Mouse (Mus musculus) brain, adult 2 months (tissue): Measurements from ENCODE around the gene Slc38a3.
A peak's percentile ranks its signal among the peaks of the same experiment; 100 is the strongest.

Experiments used
- DNase-seq: peaks from one replicate; pipeline ENCODE4 v3.0.0; 2011; ENCODE audit warnings: low read depth, low spot score

Slc38a3 gene

GRCm38 (mm10) chr9:107618778-107619545, 50.4 kb downstream of the Slc38a3 start:
- DNase-seq: peak; percentile 54

GRCm38 (mm10) chr9:107618098-107618497, 51.2 kb downstream of the Slc38a3 start:
- no peak for DNase-seq

- DNase-seq: no peak
These were observed 51.9 kb downstream of the Slc38a3 start for GRCm38 (mm10) chr9:107617461-107617860.

- DNase-seq: peak; percentile 68
These were observed 54.3 kb downstream of the Slc38a3 start for GRCm38 (mm10) chr9:107615035-107615434.

- no peak for DNase-seq
These were observed 56.3 kb downstream of the Slc38a3 start for GRCm38 (mm10) chr9:107612945-107613569.

GRCm38 (mm10) chr9:107612191-107612944, 57.0 kb downstream of the Slc38a3 start:
- peak; percentile 99 for DNase-seq

- DNase-seq: peak; percentile 71
These were observed 57.7 kb downstream of the Slc38a3 start for GRCm38 (mm10) chr9:107611456-107612190.

- DNase-seq: no peak
These were observed 59.9 kb downstream of the Slc38a3 start for GRCm38 (mm10) chr9:107609433-107609830.

- DNase-seq: no peak
These were observed 60.4 kb downstream of the Slc38a3 start, which contains the start of gene Sema3b for GRCm38 (mm10) chr9:107608741-107609432. Gene Sema3b (minus strand): TSS chr9:107609229.

- no peak for DNase-seq
These were observed 61.6 kb downstream of the Slc38a3 start for GRCm38 (mm10) chr9:107607653-107608245.

GRCm38 (mm10) chr9:107607036-107607435, 62.3 kb downstream of the Slc38a3 start:
- DNase-seq: no peak

- DNase-seq: no peak
These were observed 62.7 kb downstream of the Slc38a3 start for GRCm38 (mm10) chr9:107606591-107606990.

GRCm38 (mm10) chr9:107605041-107605661, 64.2 kb downstream of the Slc38a3 start:
- DNase-seq: no peak

GRCm38 (mm10) chr9:107603251-107603650, 66.1 kb downstream of the Slc38a3 start:
- DNase-seq: no peak

- DNase-seq: peak; percentile 93
These were observed 67.2 kb downstream of the Slc38a3 start for GRCm38 (mm10) chr9:107602068-107602648.

GRCm38 (mm10) chr9:107601275-107601674, 68.1 kb downstream of the Slc38a3 start:
- DNase-seq: no peak

- DNase-seq: peak; percentile 35
These were observed 68.6 kb downstream of the Slc38a3 start for GRCm38 (mm10) chr9:107600745-107601144.
